In the genomic region with DNA sequence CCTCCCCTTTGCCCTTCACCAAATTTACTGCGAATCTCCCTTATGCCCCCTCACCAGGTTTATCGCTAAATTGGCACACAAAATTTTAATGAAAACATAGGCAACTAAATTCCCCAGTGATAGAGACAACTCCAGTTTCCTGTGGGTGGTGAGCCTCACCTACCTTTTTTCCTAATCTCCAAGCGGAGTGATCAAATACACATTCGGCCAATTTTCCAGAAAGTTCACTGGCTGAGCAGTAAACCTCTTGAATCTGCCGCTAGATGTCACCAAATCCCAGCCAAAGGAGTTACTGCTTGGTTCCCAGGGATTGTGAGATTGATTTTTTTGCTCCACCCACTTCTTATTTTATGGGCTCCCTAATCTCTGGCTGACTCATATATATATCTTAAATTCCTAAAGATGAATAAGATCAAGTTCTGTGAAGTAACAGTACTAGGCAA, we compare ENCODE assay signal across 8 mouse cellular contexts. TPM values are rescaled to one million over a fixed set of nuclear protein-coding genes. Genes with fewer than 3 reads are reported as not detected.
DNase-seq lines count a peak whose midpoint lies in the region; ATAC-seq lines count a peak whose summit lies in the region.

No protein-coding gene starts in this region.

- H3K9ac ChIP-seq in limb, embryonic 13.5 days: peak overlapping the region; percentile 56; the same call in 1 of the 2 replicates
- H3K9ac ChIP-seq in midbrain, embryonic 14.5 days (replicated peaks; ENCODE audit: low read length): no peak overlapping the region

- H3K36me3 ChIP-seq in limb, embryonic 13.5 days: peaks cover 6% of the 10 kb centered on the region; the same call in 1 of the 2 replicates
- H3K36me3 ChIP-seq in midbrain, embryonic 14.5 days (ENCODE audit: control insufficient read depth, insufficient read depth, low read length): peaks cover 9% of the 10 kb centered on the region; the same call in 1 of the 2 replicates
- H3K36me3 ChIP-seq in splenic B cell, adult 2 months (ENCODE audit: control insufficient read depth, insufficient read depth, low read length, poor library complexity, severe bottlenecking): no peaks in the 10 kb centered on the region

- peaks cover under 1% of the 10 kb centered on the region; the same call in 1 of the 2 replicates for H3K27me3 ChIP-seq in limb, embryonic 13.5 days
- H3K27me3 ChIP-seq in midbrain, embryonic 14.5 days (ENCODE audit: control insufficient read depth, insufficient read depth, low read length): no peaks in the 10 kb centered on the region
- no peaks in the 10 kb centered on the region for H3K27me3 ChIP-seq in splenic B cell, adult 2 months (ENCODE audit: control insufficient read depth, insufficient read depth, low read length, poor library complexity, severe bottlenecking)

- peak overlapping the region; percentile 55 for H3K4me3 ChIP-seq in limb, embryonic 13.5 days
- peak overlapping the region; percentile 49 for H3K4me3 ChIP-seq in midbrain, embryonic 14.5 days (replicated peaks; ENCODE audit: low read depth, low read length)

- DNase-seq in left cerebral cortex, adult 18-20 months (ENCODE audit: low spot score in 2 of 2): peak; percentile 56 to 59
- no peak for DNase-seq in left cerebral cortex, adult 11 months (ENCODE audit: low spot score)
- peak; percentile 81 for DNase-seq in embryo, embryonic 10 days (ENCODE audit: low spot score)
- peak; percentile 93 for DNase-seq in heart, adult 11 months
- DNase-seq in kidney, adult 18-20 months: peak; percentile 51
- peak; percentile 86 for DNase-seq in midbrain, embryonic 14.5 days
- DNase-seq in splenic B cell, adult 2 months (ENCODE audit: low read depth, low spot score): peak; percentile 76

- H3K4me2 ChIP-seq in limb, embryonic 13.5 days (replicated peaks): peak overlapping the region; percentile 59
- peak overlapping the region; percentile 54 for H3K4me2 ChIP-seq in midbrain, embryonic 14.5 days (ENCODE audit: low read length)

- H3K27ac ChIP-seq in limb, embryonic 13.5 days: peak overlapping the region; percentile 84
- peak overlapping the region; percentile 86 for H3K27ac ChIP-seq in midbrain, embryonic 14.5 days (replicated peaks; ENCODE audit: low read depth, low read length)

- no peaks in the 10 kb centered on the region for H3K9me3 ChIP-seq in limb, embryonic 13.5 days
- no peaks in the 10 kb centered on the region for H3K9me3 ChIP-seq in midbrain, embryonic 14.5 days (ENCODE audit: control insufficient read depth, low read length)

- peaks cover 7% of the 10 kb centered on the region for H3K4me1 ChIP-seq in limb, embryonic 13.5 days
- H3K4me1 ChIP-seq in midbrain, embryonic 14.5 days (ENCODE audit: control insufficient read depth, insufficient read depth, low read length): 0 out of 2 replicates have a peak, but pooled peaks cover 6% of the 10 kb centered on the region

- whole genome bisulfite sequencing in limb, embryonic 13.5 days: 19% methylated on average over 5 of the region's 5 CpGs
- 32% methylated on average over 5 of the region's 5 CpGs for WGBS in midbrain, embryonic 14.5 days

- ATAC-seq in limb, embryonic 13.5 days (ENCODE audit: low FRiP score, low read depth): no peak
- no peak for ATAC-seq in midbrain, embryonic 14.5 days (ENCODE audit: low FRiP score, low TSS enrichment)

RNA-seq across cellular contexts. Expression of a gene that starts 0.8 kb away (rescaled TPM):
- 100 to 1,000 TPM; 320 to 331 TPM for total RNA-seq in left cerebral cortex, adult 18-20 months (2021)
- 676 and 684 TPM in 2 replicates for polyA plus RNA-seq in limb, embryonic 13.5 days (2015; fragmentation: Nextera tagmentation; extraction: Ambion mirVana)
- polyA plus RNA-seq in midbrain, embryonic 14.5 days (2014; fragmentation: Nextera tagmentation; extraction: Ambion mirVana): 500 and 612 TPM in 2 replicates

RNA-seq across cellular contexts. Expression of a gene that starts 34.9 kb away (rescaled TPM):
- total RNA-seq in left cerebral cortex, adult 18-20 months (2021): 10 to 100 TPM; 15.1 to 16.0 TPM
- polyA plus RNA-seq in limb, embryonic 13.5 days (2015; fragmentation: Nextera tagmentation; extraction: Ambion mirVana): 13.8 and 14.9 TPM in 2 replicates
- 25.2 and 26.8 TPM in 2 replicates for polyA plus RNA-seq in midbrain, embryonic 14.5 days (2014; fragmentation: Nextera tagmentation; extraction: Ambion mirVana)

RNA-seq across cellular contexts. Expression of a gene that starts 37.3 kb away (rescaled TPM):
- total RNA-seq in left cerebral cortex, adult 18-20 months (2021): not detected
- 0.10 and 0.20 TPM in 2 replicates for polyA plus RNA-seq in limb, embryonic 13.5 days (2015; fragmentation: Nextera tagmentation; extraction: Ambion mirVana)
- polyA plus RNA-seq in midbrain, embryonic 14.5 days (2014; fragmentation: Nextera tagmentation; extraction: Ambion mirVana): 0.15 TPM in 1 of 2 replicates, not detected in the other
